Mouse (Mus musculus) intestine, embryonic 16.5 days (tissue): ENCODE data around the gene Gm5426. TPM values are rescaled to one million over a fixed set of nuclear protein-coding genes. Genes with fewer than 3 reads are reported as not detected.
A peak's percentile ranks its signal among the peaks of the same experiment; 100 is the strongest.

ENCODE experiments used
- ATAC-seq: fragments of 200-750 bp; cut with Nextera tagmentation; 2 replicates; pipeline ENCODE4 v1.8.0; 2017; ENCODE audit warnings: moderate TSS enrichment, moderate library complexity
- H3K27ac ChIP-seq: fragments of 300-500 bp; sonication (generic); 2 replicates; pipeline ENCODE4 v1.5.1; 2014; ENCODE audit warnings: mild to moderate bottlenecking, low read length
- H3K27me3 ChIP-seq: fragments of 300-500 bp; sonication (generic); replicated peaks from 2 replicates; pipeline ENCODE4 v1.6.1; 2014; ENCODE audit warnings: low read length, control low read depth, mixed read lengths; ENCODE audit not compliant: control insufficient read depth, insufficient read depth
- H3K36me3 ChIP-seq: fragments of 300-500 bp; sonication (generic); 2 replicates; pipeline ENCODE4 v1.6.1; 2014; ENCODE audit warnings: low read length, control low read depth; ENCODE audit not compliant: control insufficient read depth, insufficient read depth
- H3K4me1 ChIP-seq: fragments of 300-500 bp; sonication (generic); 2 replicates; pipeline ENCODE4 v1.6.1; 2014; ENCODE audit warnings: low read length, control low read depth, mixed read lengths; ENCODE audit not compliant: control insufficient read depth, insufficient read depth
- H3K4me2 ChIP-seq: fragments of 300-500 bp; sonication (generic); 2 replicates; pipeline ENCODE4 v1.6.1; 2014; ENCODE audit warnings: low read depth, low read length, control low read depth
- H3K4me3 ChIP-seq: fragments of 300-500 bp; sonication (generic); 2 replicates; pipeline ENCODE4 v1.5.1; 2014; ENCODE audit warnings: mild to moderate bottlenecking, low read length
- H3K9ac ChIP-seq: fragments of 300-500 bp; sonication (generic); 2 replicates; pipeline ENCODE4 v1.6.1; 2014; ENCODE audit warnings: low read depth, low read length
- H3K9me3 ChIP-seq: fragments of 300-500 bp; sonication (generic); 2 replicates; pipeline ENCODE4 v1.6.1; 2016; ENCODE audit warnings: low read length, control low read depth; ENCODE audit not compliant: control insufficient read depth
- WGBS: fragments of 180-500 bp; shearing (Covaris S2); extraction: QIAGEN DNeasy Blood & Tissue Kit; methylation state at CpG from one replicate; pipeline ENCODE4 v1.1.7; 2014; 5-methylcytosine and 5-hydroxymethylcytosine counted together
- microRNA-seq: library from miRNA; unstranded; fragments of <30 nt; microRNA quantifications from one replicate; pipeline ENCODE4, GENCODE M21; 2016
- polyA plus RNA-seq: library from polyadenylated mRNA; unstranded; fragments of >200 nt; fragmentation: Nextera tagmentation; extraction: Ambion mirVana; gene quantifications from 2 replicates; pipeline ENCODE4 v1.2.1, GENCODE M21; 2015

The Gm5426 gene
- polyA plus RNA-seq, 1 experiment from 2014 or later: not detected

GRCm38 (mm10) chr10:96181398-96181790, 45.0 kb downstream of the Gm5426 start:
- Histone ChIP-seq H3K27ac (no peak overlapping the region), H3K9ac (no peak overlapping the region), H3K9me3 (no peaks in the 10 kb centered on the region), H3K4me2 (no peak overlapping the region), H3K27me3 (no peaks in the 10 kb centered on the region), H3K36me3 (no peaks in the 10 kb centered on the region), H3K4me1 (0 out of 2 replicates have a peak, but pooled peaks cover 5% of the 10 kb centered on the region), H3K4me3 (no peak overlapping the region)
- 71% methylated on average over 5 of the region's 5 CpGs for WGBS
- peak; percentile 70 for ATAC-seq

- Histone ChIP-seq H3K4me3 (no peak overlapping the region), H3K27me3 (no peaks in the 10 kb centered on the region), H3K4me1 (0 out of 2 replicates have a peak, but pooled peaks cover 5% of the 10 kb centered on the region), H3K4me2 (no peak overlapping the region), H3K9me3 (no peaks in the 10 kb centered on the region), H3K36me3 (no peaks in the 10 kb centered on the region), H3K9ac (no peak overlapping the region), H3K27ac (no peak overlapping the region)
- WGBS: 88% methylated on average over 6 of the region's 6 CpGs
- no peak for ATAC-seq
These were observed 45.7 kb downstream of the Gm5426 start for GRCm38 (mm10) chr10:96181883-96182628.

DNA sequence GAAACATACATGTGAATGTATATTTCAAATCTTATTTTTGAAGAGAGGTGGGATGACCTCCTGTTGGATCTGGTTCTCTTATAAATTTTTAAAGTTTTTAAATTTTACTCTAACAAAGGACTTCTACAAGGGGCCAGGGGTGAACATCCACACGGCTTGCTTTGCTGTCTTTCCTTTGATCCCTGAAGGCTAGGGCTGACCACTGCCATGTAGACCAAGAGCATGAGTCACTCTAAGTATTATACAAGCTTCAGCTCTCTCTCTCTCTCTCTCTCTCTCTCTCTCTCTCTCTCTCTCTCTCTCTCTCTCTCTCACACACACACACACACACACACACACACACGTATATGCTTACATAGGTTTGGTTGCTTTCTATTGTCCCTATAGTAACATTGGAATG, 48.6 kb downstream of the Gm5426 start:
- WGBS: 82% methylated on average over 2 of the region's 2 CpGs
- H3K9me3 ChIP-seq: no peaks in the 10 kb centered on the region
- H3K27me3 ChIP-seq: no peaks in the 10 kb centered on the region
- no peak overlapping the region for H3K9ac ChIP-seq
- H3K4me2 ChIP-seq: no peak overlapping the region
- no peak overlapping the region for H3K4me3 ChIP-seq
- H3K36me3 ChIP-seq: no peaks in the 10 kb centered on the region
- no peak for ATAC-seq
- no peak overlapping the region for H3K27ac ChIP-seq
- 0 out of 2 replicates have a peak, but pooled peaks cover 8% of the 10 kb centered on the region for H3K4me1 ChIP-seq

DNA sequence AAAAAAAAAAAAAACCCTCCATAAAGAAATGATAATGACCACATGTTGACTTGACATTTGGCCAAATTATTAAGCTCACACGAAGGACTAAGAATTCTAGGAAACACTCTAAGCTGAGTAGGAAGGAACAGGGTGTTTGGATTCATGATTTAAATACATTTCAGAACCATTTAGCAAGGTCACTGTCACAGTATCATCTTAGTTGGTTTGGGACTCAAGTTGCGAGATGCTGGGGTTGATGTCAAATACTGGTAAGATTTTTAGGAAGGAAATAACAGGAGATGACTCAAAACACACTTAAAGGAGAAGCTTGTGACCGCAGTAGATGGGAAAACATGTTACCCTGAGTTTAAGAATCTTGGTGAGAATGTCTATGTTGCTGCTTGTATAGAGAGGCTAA, 49.2 kb downstream of the Gm5426 start:
- no peaks in the 10 kb centered on the region for H3K36me3 ChIP-seq
- H3K4me2 ChIP-seq: no peak overlapping the region
- H3K27me3 ChIP-seq: no peaks in the 10 kb centered on the region
- no peak overlapping the region for H3K27ac ChIP-seq
- H3K9me3 ChIP-seq: no peaks in the 10 kb centered on the region
- no peak overlapping the region for H3K9ac ChIP-seq
- H3K4me1 ChIP-seq: 0 out of 2 replicates have a peak, but pooled peaks cover 8% of the 10 kb centered on the region
- no peak for ATAC-seq
- H3K4me3 ChIP-seq: no peak overlapping the region
- 66% methylated on average over 3 of the region's 3 CpGs for WGBS

Small RNA genes within 50 kb of the gene (microRNA-seq; reads per million reads assigned to microRNA genes)
- not detected for gene Gm22913

Other genes with a start within 250 kb of the Gm5426 start
- 17.6 and 17.8 TPM in 2 replicates for gene Eea1, start 196.0 kb upstream of the Gm5426 start, polyA plus RNA-seq